Mouse (Mus musculus): ENCODE measurements at regions not wholly inside any gene's neighbourhood (a gene's known extent, or its start where the extent isn't known, plus 50 kb on each side); places are given as distances from the start of the nearest gene placed in this dataset.

DNA sequence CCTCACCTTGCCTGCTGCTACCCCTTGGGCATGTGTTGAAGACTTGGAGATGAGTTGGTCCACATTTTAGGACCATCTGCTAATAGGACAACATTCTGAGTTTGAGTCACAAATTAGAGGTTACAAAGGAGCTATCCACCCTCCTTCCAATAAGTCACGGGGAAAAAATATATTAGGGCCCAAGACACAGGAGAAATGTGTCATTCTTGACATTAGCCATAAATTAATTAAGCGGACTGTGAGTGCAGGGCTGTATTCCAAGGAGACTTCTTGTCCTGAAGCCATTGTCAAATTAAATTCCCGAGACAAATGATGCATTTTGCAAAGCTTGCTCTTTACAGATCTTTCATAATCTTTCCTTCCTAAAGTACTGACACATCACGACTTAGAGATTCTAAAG lies 79.2 kb downstream of the 1700020N01Rik start:
- ATAC-seq (replicated peaks; ENCODE audit: low FRiP score, low TSS enrichment, poor library complexity, severe bottlenecking), result no peak

DNA sequence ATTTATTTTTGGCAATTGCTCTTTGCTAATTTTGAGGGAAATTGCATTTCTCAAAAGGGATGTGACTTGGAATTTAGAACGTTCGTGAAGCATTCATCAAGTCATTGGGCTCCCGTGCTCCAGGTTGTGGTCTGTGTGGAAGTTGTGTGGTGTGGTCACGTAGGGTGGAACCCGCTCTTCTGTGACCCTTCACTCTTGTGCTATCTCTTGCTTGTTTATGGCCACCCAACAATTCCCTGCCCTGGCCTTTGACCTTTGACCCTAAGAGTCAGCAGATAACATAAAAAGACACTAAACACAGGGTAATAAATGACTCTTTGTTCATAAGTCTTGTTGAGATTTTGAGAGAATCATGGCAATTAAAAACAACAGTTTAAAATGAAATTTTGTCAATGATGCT lies 79.7 kb downstream of the 1700020N01Rik start:
- ATAC-seq (replicated peaks; ENCODE audit: low FRiP score, low TSS enrichment, poor library complexity, severe bottlenecking), result no peak

DNA sequence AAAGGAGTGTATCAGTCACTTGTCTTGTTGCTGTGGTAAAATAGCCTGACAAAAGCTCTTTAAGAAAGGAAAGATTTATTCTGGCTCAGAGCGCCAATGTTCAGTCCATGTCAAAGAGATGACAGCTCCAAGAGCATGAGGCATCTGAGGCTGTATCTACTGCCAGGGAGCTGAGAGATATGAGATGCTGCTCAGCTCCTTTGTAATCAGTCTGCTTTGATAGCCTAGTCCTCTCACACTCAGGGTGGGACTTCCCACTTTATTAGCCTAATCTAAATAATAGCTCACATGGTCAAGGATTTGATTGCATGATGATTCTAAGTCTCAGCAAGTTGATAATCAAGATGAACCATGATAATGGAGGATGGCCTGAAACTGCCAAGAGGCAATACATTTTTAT lies 80.9 kb downstream of the 1700020N01Rik start:
- no peak for ATAC-seq (replicated peaks; ENCODE audit: low FRiP score, low TSS enrichment, poor library complexity, severe bottlenecking)

DNA sequence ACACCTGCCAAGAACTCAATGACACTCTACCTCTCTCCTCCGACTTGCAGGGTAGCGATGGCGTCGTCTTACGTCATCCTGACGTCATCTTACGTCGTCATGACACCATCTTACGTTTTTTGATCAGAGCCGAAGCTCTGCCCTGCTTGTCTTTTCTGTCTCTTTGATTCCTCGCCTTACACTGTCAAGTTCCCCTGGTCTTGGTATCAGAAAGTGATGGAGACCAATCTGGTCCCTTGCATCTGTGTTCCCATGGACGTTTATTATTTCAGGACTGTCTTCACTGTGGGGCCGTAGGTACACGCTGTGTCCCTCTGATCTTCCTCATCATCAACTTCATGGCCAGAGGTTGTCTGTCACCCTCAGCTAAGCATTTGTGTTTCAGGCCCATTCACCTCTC lies 82.8 kb downstream of the 1700020N01Rik start:
- ATAC-seq (replicated peaks; ENCODE audit: low FRiP score, low TSS enrichment, poor library complexity, severe bottlenecking), result no peak

DNA sequence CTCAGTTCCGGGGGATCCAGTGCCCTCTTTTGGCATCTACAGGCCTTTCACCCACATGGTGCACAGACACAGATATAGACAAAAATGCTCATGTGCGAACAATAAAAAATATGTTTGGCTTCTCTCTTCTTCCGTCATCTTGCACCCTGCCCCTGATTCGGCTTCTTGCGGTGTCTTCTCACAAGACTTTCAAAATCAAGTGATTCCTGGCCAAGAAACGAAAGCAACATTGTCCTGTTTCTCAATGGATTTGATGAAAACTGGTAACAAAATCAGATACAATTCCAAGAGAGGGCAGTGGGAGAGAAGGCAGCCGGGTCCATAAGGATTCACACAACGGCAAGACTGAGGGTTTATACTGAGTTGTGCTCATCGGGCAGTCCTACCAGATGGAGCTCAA lies 85.0 kb downstream of the 1700020N01Rik start:
- ATAC-seq (replicated peaks; ENCODE audit: low FRiP score, low TSS enrichment, poor library complexity, severe bottlenecking), result no peak

DNA sequence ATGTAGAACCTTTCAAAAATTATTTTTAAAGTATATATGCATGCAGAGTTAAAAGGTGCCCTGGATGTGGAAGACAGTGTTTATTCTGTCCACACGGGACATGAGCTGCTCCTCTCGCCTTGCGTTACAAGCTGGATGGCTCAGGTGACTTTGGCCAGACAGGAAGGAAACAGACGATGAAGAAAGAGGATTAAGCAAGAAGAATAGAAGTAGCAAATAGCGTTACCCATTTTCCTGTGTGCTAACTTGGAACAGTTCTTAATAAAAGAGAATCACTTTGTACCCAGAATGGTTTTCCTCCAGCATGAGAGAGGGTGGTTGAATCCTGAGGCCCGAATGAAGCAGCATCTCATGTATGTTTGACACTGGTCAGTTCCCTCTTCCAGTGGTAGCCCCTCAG lies 85.4 kb downstream of the 1700020N01Rik start:
- no peak for ATAC-seq (replicated peaks; ENCODE audit: low FRiP score, low TSS enrichment, poor library complexity, severe bottlenecking)

DNA sequence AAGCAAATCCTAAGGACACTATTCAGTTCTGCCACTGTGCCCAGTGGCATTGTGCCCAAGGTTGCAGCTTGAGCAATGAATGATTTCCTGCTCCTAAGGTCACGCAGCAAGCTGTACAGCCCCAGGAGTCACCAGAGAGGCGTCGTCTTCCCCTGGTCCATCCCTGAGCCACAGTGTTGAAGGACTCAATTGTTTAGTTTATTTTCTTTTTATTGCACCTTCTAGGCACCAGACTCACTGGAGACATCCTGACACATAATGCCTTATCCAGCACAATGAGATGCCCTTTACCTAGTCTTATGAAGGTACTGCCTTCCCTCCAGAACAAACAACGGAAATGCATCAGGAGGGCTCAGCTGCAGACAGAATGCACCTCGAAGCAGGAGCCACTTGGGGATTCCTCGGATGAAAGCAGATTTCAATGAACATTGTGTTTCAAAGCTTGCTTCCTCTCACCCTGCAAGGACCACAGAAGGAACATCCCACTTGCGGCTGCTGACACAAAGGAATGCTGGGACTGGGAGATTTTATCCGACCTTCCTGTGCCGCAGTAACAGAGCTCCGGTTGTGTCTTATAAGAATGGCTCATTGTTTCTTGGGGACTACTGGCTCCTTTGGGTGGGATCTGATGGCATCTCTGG lies 86.0 kb downstream of the 1700020N01Rik start:
- ATAC-seq (replicated peaks; ENCODE audit: low FRiP score, low TSS enrichment, poor library complexity, severe bottlenecking), result no peak

DNA sequence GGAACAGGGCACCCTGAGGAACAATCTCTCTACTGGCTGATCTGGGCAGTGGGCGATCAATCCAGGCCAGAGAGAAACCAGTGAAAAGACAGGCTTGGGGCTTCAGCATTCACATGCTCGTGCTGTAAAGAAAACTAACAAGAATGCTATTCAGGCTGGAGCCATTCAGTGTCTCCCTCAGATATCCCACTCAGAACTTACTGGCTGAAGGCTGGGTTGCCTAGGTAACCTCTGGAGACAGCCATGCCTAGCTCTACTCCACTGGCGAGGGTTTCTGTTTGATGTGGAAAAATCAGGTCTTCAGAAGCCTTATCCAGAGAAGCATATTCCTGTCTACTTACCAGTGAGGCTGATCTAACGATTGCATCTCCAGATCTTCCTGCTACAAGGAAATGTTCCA lies 87.8 kb downstream of the 1700020N01Rik start:
- ATAC-seq (replicated peaks; ENCODE audit: low FRiP score, low TSS enrichment, poor library complexity, severe bottlenecking), result no peak

- no peak for ATAC-seq (replicated peaks; ENCODE audit: low FRiP score, low TSS enrichment, poor library complexity, severe bottlenecking)
Measured at GRCm38 (mm10) chr10:21684286-21685013, 91.5 kb downstream of the 1700020N01Rik start.

DNA sequence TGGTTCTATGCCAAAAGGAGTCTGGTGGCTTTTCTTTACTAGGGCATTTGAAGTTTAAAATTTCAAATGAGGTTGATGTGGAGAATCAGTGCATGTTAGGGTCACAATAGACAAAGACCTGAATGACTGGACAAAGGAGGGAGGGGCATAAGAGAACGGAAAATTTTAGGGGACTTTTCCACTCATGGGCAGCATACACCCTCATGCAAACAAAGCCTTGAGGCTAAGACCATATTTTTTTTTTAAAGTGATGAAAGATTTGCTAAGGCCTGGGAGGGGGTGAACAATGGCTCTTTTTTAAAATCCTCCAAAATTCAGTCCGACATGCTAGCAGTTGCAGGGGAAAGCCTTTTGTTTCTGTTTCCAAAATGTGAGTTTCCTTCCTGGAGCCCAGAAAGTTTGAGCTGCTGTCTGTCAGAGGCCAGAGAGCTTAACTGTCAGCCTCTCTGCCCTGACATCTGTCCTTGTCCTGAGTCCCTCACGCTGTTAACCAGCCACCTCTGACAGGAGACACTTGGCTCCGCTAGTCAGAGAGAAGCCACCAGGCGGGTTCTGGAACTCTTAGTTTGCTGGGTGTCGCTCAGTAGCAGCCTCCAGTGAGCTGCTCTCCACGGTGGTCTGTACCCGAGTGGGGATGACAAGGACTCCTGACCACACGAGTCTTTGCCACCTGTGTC lies 92.3 kb downstream of the 1700020N01Rik start:
- peak; percentile 69 for ATAC-seq (replicated peaks; ENCODE audit: low FRiP score, low TSS enrichment, poor library complexity, severe bottlenecking)

DNA sequence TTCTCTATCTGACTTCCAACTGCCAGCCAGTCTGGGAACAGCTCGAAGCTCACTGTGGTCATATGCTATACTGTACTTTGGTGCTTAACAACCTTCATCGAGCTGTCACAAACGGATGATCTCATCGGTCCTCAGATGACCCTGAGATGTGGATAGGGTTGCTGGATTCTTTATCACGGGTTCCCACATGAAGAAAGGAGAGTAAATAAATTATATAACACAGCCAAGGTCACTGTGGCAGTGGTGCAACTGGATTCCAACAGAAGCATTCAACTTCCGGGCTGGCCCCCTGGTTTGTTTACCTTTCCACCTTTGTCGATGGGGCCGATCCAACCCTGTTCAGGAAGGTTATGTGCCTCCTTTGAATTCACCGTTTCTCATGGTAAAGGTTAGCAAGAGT lies 93.1 kb downstream of the 1700020N01Rik start:
- ATAC-seq (replicated peaks; ENCODE audit: low FRiP score, low TSS enrichment, poor library complexity, severe bottlenecking), result peak; percentile 60; the same call in 1 of the 2 replicates

GRCm38 (mm10) chr10:21687484-21687883 lies 94.5 kb downstream of the 1700020N01Rik start:
- no peak for ATAC-seq (replicated peaks; ENCODE audit: low FRiP score, low TSS enrichment, poor library complexity, severe bottlenecking)

DNA sequence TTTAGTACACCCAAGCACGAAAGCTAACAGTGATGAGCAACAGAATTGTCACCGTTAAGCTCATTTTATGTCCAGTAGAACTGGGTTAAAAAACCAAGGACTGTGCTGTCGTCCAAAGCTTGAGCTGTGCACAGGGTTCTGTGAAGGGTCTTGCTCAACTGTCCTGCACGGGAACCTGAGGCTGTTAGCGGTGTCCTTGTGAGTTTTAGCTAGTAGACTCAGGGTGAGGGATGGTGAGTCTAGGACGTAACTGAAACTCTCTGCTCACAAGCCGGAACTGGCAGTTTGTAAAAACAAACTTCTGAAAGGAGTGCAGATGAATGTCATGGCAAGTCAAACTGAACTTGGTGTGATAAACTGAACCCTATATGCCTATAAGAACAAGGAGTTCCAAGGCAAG lies 95.6 kb downstream of the 1700020N01Rik start:
- no peak for ATAC-seq (replicated peaks; ENCODE audit: low FRiP score, low TSS enrichment, poor library complexity, severe bottlenecking)

DNA sequence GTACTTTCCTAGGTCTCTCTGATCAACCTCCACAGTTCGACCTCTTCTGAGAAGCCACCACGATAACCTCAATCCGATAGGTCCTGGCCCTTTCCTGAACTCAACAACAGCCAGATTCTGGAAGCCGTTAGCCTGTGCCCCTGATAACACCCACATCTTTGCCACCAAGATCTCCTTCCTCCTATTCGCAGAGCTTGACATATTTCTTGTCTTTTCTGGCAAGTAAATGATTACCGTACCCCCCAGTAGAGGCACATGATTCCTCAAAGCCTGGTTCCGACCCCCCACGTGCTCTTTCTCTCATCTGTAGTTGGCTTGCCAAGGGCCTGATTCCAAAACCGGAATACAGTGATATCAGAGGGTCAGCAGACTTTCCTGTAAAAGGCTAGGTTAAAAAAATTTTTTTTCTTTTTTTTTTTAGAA lies 96.9 kb downstream of the 1700020N01Rik start:
- peak; percentile 49; the same call in 1 of the 2 replicates for ATAC-seq (replicated peaks; ENCODE audit: low FRiP score, low TSS enrichment, poor library complexity, severe bottlenecking)

DNA sequence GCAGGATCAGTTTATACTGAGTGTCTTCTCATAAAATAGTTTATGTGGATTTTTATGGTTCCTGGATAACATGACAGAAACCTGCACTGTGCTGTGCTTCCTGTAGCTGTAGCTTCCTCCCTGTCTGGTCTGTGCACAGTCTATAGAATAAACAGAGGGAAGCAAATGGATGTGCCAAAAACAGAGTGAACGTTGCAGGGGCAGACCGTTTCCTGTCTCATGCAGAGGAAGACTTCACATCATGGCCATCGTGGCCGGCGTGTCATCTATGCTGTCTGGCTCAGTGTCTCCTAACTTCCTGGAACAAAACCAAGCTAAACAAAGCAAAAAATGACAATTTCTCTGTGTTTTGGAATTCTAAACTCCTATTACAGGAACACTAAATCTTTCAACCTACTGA lies 102.2 kb downstream of the 1700020N01Rik start:
- no peak for ATAC-seq (replicated peaks; ENCODE audit: low FRiP score, low TSS enrichment, poor library complexity, severe bottlenecking)

- no peak for ATAC-seq (replicated peaks; ENCODE audit: low FRiP score, low TSS enrichment, poor library complexity, severe bottlenecking)
Measured at GRCm38 (mm10) chr10:21696671-21697070, 103.7 kb downstream of the 1700020N01Rik start.

GRCm38 (mm10) chr10:21701580-21701979 lies 108.6 kb downstream of the 1700020N01Rik start:
- ATAC-seq (replicated peaks; ENCODE audit: low FRiP score, low TSS enrichment, poor library complexity, severe bottlenecking), result no peak

- no peak for ATAC-seq (replicated peaks; ENCODE audit: low FRiP score, low TSS enrichment, poor library complexity, severe bottlenecking)
Measured at GRCm38 (mm10) chr10:21702134-21702533, 109.2 kb downstream of the 1700020N01Rik start.

GRCm38 (mm10) chr10:21711866-21712265 lies 118.9 kb downstream of the 1700020N01Rik start:
- no peak for ATAC-seq (replicated peaks; ENCODE audit: low FRiP score, low TSS enrichment, poor library complexity, severe bottlenecking)

GRCm38 (mm10) chr10:21712828-21713227 lies 119.9 kb downstream of the 1700020N01Rik start:
- no peak for ATAC-seq (replicated peaks; ENCODE audit: low FRiP score, low TSS enrichment, poor library complexity, severe bottlenecking)

GRCm38 (mm10) chr10:21715436-21715835 lies 122.5 kb downstream of the 1700020N01Rik start:
- no peak for ATAC-seq (replicated peaks; ENCODE audit: low FRiP score, low TSS enrichment, poor library complexity, severe bottlenecking)

Data from megakaryocyte-erythroid progenitor cell, adult 5-6 weeks (primary cell).